Mouse (Mus musculus): ENCODE results near the gene Man2a1. TPM values are rescaled to one million over a fixed set of nuclear protein-coding genes. Genes with fewer than 3 reads are reported as not detected.
A peak's percentile ranks its signal among the peaks of the same experiment; 100 is the strongest.

Man2a1 gene
- polyA plus RNA-seq, 1 experiment from 2014 or later, result 13.7 TPM

DNA sequence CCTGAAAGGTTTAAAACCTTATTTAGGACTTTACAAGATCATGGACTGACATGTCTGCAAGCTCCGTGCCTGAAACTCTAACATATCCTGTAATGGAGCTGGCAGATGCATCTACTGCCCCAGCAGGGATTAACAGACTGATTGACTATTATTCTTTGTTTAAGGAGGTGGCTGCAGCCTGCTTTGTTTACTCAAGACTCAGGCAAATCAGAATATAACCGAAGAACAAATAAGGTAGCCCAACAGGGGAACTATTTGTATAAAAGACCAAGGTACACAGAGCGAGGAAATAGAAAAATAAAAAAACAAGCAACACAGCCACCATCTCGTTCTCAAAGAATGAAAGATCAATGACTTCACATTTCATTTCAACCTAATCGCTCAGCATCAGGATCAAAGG, 23.1 kb upstream of the Man2a1 start:
- no peak overlapping the region for H3K27ac ChIP-seq (ENCODE audit: low read length)
- no peak overlapping the region for H3K4me3 ChIP-seq (replicated peaks; ENCODE audit: low read length)
- no peaks in the 10 kb centered on the region for H3K27me3 ChIP-seq (ENCODE audit: control insufficient read depth, insufficient read depth, low read length)
- WGBS, result 33% methylated on average over 5 of the region's 5 CpGs
- 0 out of 2 replicates have a peak overlapping the region, but pooled peaks have one; percentile 0 for H3K4me2 ChIP-seq (ENCODE audit: low read depth, low read length)
- no peaks in the 10 kb centered on the region for H3K9me3 ChIP-seq (replicated peaks; ENCODE audit: control insufficient read depth, low read length)
- no peaks in the 10 kb centered on the region for H3K36me3 ChIP-seq (ENCODE audit: control insufficient read depth, insufficient read depth, low read length)
- H3K4me1 ChIP-seq (ENCODE audit: control insufficient read depth, insufficient read depth, low read length), result peaks cover 10% of the 10 kb centered on the region; the same call in 1 of the 2 replicates
- ATAC-seq (ENCODE audit: insufficient read depth, low FRiP score), result no peak
- H3K9ac ChIP-seq (ENCODE audit: low read length), result no peak overlapping the region

DNA sequence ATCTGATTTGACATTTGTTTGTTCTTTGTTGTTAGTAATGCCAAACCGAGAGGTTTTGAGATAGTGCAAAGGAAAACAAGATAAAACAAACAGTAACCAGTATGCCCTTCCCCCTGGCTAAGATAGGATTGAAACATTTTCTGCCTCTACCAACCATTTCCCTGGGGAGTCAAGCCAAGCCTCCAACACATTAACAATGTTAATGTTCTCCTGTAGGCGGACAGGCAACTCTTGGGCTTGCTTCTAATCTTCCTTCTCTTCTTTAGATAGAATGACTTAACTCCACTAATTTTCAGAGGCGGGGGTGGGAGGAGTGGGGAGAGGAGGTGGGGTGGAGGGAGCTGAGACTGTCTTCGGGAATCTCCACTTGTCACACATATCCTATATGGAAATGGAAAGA, 22.2 kb upstream of the Man2a1 start:
- no peak overlapping the region for H3K4me3 ChIP-seq (replicated peaks; ENCODE audit: low read length)
- ATAC-seq (ENCODE audit: insufficient read depth, low FRiP score), result no peak
- no peaks in the 10 kb centered on the region for H3K27me3 ChIP-seq (ENCODE audit: control insufficient read depth, insufficient read depth, low read length)
- peaks cover 10% of the 10 kb centered on the region; the same call in 1 of the 2 replicates for H3K4me1 ChIP-seq (ENCODE audit: control insufficient read depth, insufficient read depth, low read length)
- no peak overlapping the region for H3K27ac ChIP-seq (ENCODE audit: low read length)
- H3K36me3 ChIP-seq (ENCODE audit: control insufficient read depth, insufficient read depth, low read length), result no peaks in the 10 kb centered on the region
- no peaks in the 10 kb centered on the region for H3K9me3 ChIP-seq (replicated peaks; ENCODE audit: control insufficient read depth, low read length)
- H3K9ac ChIP-seq (ENCODE audit: low read length), result no peak overlapping the region
- H3K4me2 ChIP-seq (ENCODE audit: low read depth, low read length), result no peak overlapping the region
- WGBS, result 12% methylated on average over 4 of the region's 4 CpGs

DNA sequence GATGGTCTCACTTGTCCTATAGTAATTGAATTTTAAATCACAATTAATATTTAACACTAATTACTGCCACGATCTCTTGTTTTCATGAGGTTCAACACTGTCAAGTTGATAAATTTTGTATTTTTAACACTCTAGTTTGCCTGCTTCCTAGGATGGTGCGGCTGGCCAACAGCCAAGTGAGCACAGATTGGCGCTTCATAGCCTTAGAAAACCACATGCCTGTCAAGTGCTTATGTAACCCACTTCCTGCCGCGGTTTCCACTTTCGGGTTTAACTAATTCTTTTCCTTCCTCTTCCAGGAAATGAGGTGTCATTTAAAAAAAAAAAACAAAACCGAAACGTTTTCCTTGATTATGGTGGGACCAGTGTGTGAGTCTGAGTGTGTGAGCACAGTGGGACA, 20.8 kb upstream of the Man2a1 start:
- H3K36me3 ChIP-seq (ENCODE audit: control insufficient read depth, insufficient read depth, low read length), result no peaks in the 10 kb centered on the region
- no peak overlapping the region for H3K4me2 ChIP-seq (ENCODE audit: low read depth, low read length)
- H3K9ac ChIP-seq (ENCODE audit: low read length), result no peak overlapping the region
- H3K27ac ChIP-seq (ENCODE audit: low read length), result no peak overlapping the region
- no peak overlapping the region for H3K4me3 ChIP-seq (replicated peaks; ENCODE audit: low read length)
- peaks cover 10% of the 10 kb centered on the region; the same call in 1 of the 2 replicates for H3K4me1 ChIP-seq (ENCODE audit: control insufficient read depth, insufficient read depth, low read length)
- WGBS, result 57% methylated on average over 8 of the region's 8 CpGs
- no peak for ATAC-seq (ENCODE audit: insufficient read depth, low FRiP score)
- no peaks in the 10 kb centered on the region for H3K27me3 ChIP-seq (ENCODE audit: control insufficient read depth, insufficient read depth, low read length)
- no peaks in the 10 kb centered on the region for H3K9me3 ChIP-seq (replicated peaks; ENCODE audit: control insufficient read depth, low read length)

DNA sequence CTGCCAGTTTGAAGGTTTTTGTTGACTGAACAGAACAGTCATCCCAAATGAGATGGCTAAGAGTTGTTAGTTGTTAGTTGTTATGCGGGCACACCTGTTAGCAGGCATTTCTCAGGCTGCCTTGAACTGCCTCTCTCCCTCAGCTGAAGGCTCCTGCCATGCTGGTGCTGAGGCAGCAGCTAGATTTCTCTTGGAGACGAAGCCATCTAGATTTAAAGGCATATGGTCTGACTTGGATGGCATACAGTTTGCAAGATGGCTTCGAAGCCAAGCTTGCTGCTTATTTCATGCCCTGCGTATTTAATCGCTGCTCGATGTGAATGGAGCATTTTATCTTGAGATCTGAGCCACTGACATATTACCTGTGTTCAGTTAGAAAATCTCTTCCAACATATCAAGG, 19.4 kb upstream of the Man2a1 start:
- Histone ChIP-seq H3K36me3 (ENCODE audit: control insufficient read depth, insufficient read depth, low read length) (no peaks in the 10 kb centered on the region), H3K9ac (ENCODE audit: low read length) (no peak overlapping the region), H3K4me1 (ENCODE audit: control insufficient read depth, insufficient read depth, low read length) (peaks cover 10% of the 10 kb centered on the region; the same call in 1 of the 2 replicates), H3K27ac (ENCODE audit: low read length) (no peak overlapping the region), H3K4me3 (replicated peaks; ENCODE audit: low read length) (no peak overlapping the region), H3K27me3 (ENCODE audit: control insufficient read depth, insufficient read depth, low read length) (no peaks in the 10 kb centered on the region), H3K9me3 (replicated peaks; ENCODE audit: control insufficient read depth, low read length) (no peaks in the 10 kb centered on the region), H3K4me2 (ENCODE audit: low read depth, low read length) (no peak overlapping the region)
- 87% methylated on average over 6 of the region's 6 CpGs for WGBS
- no peak for ATAC-seq (ENCODE audit: insufficient read depth, low FRiP score)

DNA sequence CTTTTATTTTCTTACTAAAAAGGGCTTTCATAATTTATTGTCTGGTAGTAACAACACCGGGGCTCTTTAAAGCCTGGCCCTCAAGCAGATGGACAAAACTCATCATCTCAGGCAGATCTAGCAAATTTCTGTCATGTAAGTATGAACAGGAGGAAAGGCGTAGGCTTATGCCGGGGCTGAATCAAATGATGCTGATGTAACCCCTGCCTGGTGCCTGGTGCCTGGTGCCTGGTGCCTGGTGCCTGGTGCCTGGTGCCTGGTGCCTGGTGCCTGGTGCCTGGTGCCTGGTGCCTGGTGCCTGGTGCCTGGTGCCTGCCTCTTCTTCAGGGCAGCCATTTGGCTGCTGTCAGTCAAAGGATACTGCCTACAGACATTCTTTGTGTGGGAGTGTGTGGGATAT, 18.6 kb upstream of the Man2a1 start:
- Histone ChIP-seq H3K27ac (ENCODE audit: low read length) (no peak overlapping the region), H3K36me3 (ENCODE audit: control insufficient read depth, insufficient read depth, low read length) (no peaks in the 10 kb centered on the region), H3K27me3 (ENCODE audit: control insufficient read depth, insufficient read depth, low read length) (no peaks in the 10 kb centered on the region), H3K9ac (ENCODE audit: low read length) (no peak overlapping the region), H3K9me3 (replicated peaks; ENCODE audit: control insufficient read depth, low read length) (no peaks in the 10 kb centered on the region), H3K4me2 (ENCODE audit: low read depth, low read length) (no peak overlapping the region), H3K4me1 (ENCODE audit: control insufficient read depth, insufficient read depth, low read length) (peaks cover 10% of the 10 kb centered on the region; the same call in 1 of the 2 replicates), H3K4me3 (replicated peaks; ENCODE audit: low read length) (no peak overlapping the region)
- 85% methylated on average over 3 of the region's 3 CpGs for WGBS
- ATAC-seq (ENCODE audit: insufficient read depth, low FRiP score), result no peak

DNA sequence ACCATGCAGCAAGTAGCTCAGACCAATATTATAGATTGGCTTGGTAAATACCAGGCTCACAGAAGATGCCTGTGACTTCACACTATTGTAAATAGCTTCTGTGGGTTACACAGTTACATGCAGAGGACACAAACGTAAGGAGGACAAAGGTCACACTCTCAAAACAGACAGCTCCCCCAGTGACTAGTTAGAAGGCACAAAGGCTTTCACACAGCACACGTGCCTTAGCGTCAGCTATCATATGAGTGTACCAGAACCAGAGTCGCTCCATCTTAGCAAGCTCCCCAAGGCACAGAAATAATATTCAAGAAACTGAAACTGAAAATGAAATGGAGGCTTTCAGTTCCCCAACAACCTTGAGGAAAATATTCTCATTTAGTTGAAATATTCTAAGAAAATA, 10.1 kb upstream of the Man2a1 start:
- Histone ChIP-seq H3K9me3 (replicated peaks; ENCODE audit: control insufficient read depth, low read length) (no peaks in the 10 kb centered on the region), H3K27ac (ENCODE audit: low read length) (no peak overlapping the region), H3K4me2 (ENCODE audit: low read depth, low read length) (no peak overlapping the region), H3K4me1 (ENCODE audit: control insufficient read depth, insufficient read depth, low read length) (no peaks in the 10 kb centered on the region), H3K4me3 (replicated peaks; ENCODE audit: low read length) (no peak overlapping the region), H3K36me3 (ENCODE audit: control insufficient read depth, insufficient read depth, low read length) (no peaks in the 10 kb centered on the region), H3K27me3 (ENCODE audit: control insufficient read depth, insufficient read depth, low read length) (no peaks in the 10 kb centered on the region), H3K9ac (ENCODE audit: low read length) (no peak overlapping the region)
- 56% methylated on average over 4 of the region's 4 CpGs for WGBS
- no peak; the same call in 1 of the 2 replicates for ATAC-seq (ENCODE audit: insufficient read depth, low FRiP score)

DNA sequence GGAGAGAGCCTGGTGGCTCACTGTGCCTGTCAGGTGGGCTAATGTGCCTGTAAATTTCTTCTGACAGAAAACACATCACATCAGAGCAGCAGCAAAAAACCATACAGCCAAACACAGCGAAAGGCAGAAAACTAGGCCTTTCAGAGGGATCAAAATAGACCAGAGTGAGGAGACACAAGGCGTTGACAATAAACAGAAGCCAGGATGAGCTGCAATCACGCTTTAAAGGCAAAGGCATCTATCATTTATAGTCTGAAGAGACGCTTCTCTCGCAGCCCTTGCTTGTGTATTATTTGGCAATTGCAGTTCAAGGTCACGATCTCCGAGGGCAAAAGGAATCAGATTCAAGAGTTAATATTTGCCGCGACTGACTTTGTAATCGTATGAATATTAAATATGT, 9.2 kb upstream of the Man2a1 start:
- ATAC-seq (ENCODE audit: insufficient read depth, low FRiP score), result no peak
- no peak overlapping the region for H3K4me2 ChIP-seq (ENCODE audit: low read depth, low read length)
- H3K27ac ChIP-seq (ENCODE audit: low read length), result no peak overlapping the region
- H3K9ac ChIP-seq (ENCODE audit: low read length), result no peak overlapping the region
- no peaks in the 10 kb centered on the region for H3K36me3 ChIP-seq (ENCODE audit: control insufficient read depth, insufficient read depth, low read length)
- no peaks in the 10 kb centered on the region for H3K9me3 ChIP-seq (replicated peaks; ENCODE audit: control insufficient read depth, low read length)
- no peak overlapping the region for H3K4me3 ChIP-seq (replicated peaks; ENCODE audit: low read length)
- no peaks in the 10 kb centered on the region for H3K27me3 ChIP-seq (ENCODE audit: control insufficient read depth, insufficient read depth, low read length)
- 63% methylated on average over 10 of the region's 10 CpGs for WGBS
- H3K4me1 ChIP-seq (ENCODE audit: control insufficient read depth, insufficient read depth, low read length), result no peaks in the 10 kb centered on the region

DNA sequence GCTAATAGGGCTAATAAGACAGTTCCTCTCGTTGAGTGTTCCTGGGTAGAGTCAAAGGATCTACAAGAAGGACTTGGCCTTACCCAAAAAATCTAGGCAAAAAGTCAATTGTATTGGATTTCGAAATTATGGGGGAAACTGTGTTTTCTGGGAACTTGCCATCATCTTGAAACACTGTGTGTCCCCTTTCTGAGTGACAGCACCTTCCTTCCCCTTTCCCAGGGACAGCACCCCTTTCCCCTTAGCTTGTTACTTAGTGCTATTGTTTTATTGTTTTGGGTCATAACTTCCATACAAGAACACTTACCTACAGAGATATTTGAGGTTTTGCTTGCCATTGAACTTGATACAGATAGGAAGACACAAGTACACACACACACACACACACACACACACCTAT, 8.2 kb upstream of the Man2a1 start:
- ATAC-seq (ENCODE audit: insufficient read depth, low FRiP score), result no peak
- H3K4me1 ChIP-seq (ENCODE audit: control insufficient read depth, insufficient read depth, low read length), result no peaks in the 10 kb centered on the region

DNA sequence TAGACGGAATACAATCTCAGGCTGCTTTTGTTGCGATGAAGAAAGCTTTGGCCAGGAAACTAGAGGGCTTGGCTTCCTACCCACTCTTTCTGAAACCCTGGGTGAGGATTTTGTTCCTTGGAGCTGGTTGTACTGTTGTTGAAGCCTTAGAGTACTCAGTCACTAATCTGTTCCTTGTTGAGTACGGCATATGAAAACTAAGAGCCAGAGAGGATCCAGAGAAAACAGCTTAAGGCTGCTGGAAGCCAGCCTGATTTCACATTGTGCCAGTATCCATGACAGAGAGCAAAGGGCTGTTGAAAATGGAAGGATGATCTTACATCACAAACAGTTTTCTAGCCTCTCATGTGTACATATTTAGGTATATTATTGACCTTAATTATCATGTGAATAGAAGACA, 7.7 kb upstream of the Man2a1 start:
- Histone ChIP-seq H3K36me3 (ENCODE audit: control insufficient read depth, insufficient read depth, low read length) (no peaks in the 10 kb centered on the region), H3K27me3 (ENCODE audit: control insufficient read depth, insufficient read depth, low read length) (no peaks in the 10 kb centered on the region), H3K4me3 (replicated peaks; ENCODE audit: low read length) (no peak overlapping the region), H3K9ac (ENCODE audit: low read length) (no peak overlapping the region), H3K4me1 (ENCODE audit: control insufficient read depth, insufficient read depth, low read length) (no peaks in the 10 kb centered on the region), H3K27ac (ENCODE audit: low read length) (no peak overlapping the region), H3K9me3 (replicated peaks; ENCODE audit: control insufficient read depth, low read length) (no peaks in the 10 kb centered on the region), H3K4me2 (ENCODE audit: low read depth, low read length) (no peak overlapping the region)
- ATAC-seq (ENCODE audit: insufficient read depth, low FRiP score), result no peak
- WGBS, result 84% methylated on average over 3 of the region's 3 CpGs

More for the DNA sequence above, 8.2 kb upstream of the Man2a1 start:
- WGBS, result 84% methylated on average over 2 of the region's 2 CpGs
- Histone ChIP-seq H3K27me3 (ENCODE audit: control insufficient read depth, insufficient read depth, low read length) (no peaks in the 10 kb centered on the region), H3K27ac (ENCODE audit: low read length) (no peak overlapping the region), H3K36me3 (ENCODE audit: control insufficient read depth, insufficient read depth, low read length) (no peaks in the 10 kb centered on the region), H3K4me3 (replicated peaks; ENCODE audit: low read length) (no peak overlapping the region), H3K9me3 (replicated peaks; ENCODE audit: control insufficient read depth, low read length) (no peaks in the 10 kb centered on the region), H3K9ac (ENCODE audit: low read length) (no peak overlapping the region), H3K4me2 (ENCODE audit: low read depth, low read length) (no peak overlapping the region)

DNA sequence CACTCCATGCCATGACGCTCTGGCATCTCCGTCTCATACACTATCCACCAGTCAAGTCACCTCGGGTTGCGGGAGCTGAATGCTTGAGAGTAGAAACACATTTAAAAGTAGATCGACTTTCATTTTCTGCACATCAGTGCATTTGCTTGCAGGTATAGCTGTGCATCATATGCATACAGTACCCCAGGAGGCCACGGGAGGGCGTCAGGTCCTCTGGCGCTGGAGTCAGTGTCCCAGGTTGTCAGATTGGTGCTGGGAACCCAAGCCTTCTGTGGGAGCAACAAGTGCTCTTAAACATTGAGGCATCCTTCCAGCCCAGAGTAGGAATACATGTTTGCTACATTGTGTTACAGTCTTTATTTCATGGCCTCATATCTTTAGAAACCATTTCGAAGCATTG, 2.8 kb upstream of the Man2a1 start:
- Histone ChIP-seq H3K4me3 (replicated peaks; ENCODE audit: low read length) (no peak overlapping the region), H3K4me2 (ENCODE audit: low read depth, low read length) (no peak overlapping the region), H3K9me3 (replicated peaks; ENCODE audit: control insufficient read depth, low read length) (no peaks in the 10 kb centered on the region), H3K27me3 (ENCODE audit: control insufficient read depth, insufficient read depth, low read length) (no peaks in the 10 kb centered on the region), H3K36me3 (ENCODE audit: control insufficient read depth, insufficient read depth, low read length) (no peaks in the 10 kb centered on the region), H3K27ac (ENCODE audit: low read length) (no peak overlapping the region), H3K4me1 (ENCODE audit: control insufficient read depth, insufficient read depth, low read length) (peaks cover 4% of the 10 kb centered on the region), H3K9ac (ENCODE audit: low read length) (no peak overlapping the region)
- WGBS, result 88% methylated on average over 9 of the region's 9 CpGs
- ATAC-seq (ENCODE audit: insufficient read depth, low FRiP score), result no peak
